Mouse (Mus musculus): ENCODE measurements around the gene Hgd. TPM values are rescaled to one million over a fixed set of nuclear protein-coding genes. Genes with fewer than 3 reads are reported as not detected.

Hgd gene
- total RNA-seq, 2 experiments from 2014 or later, result 0.20 to 0.56 TPM

GRCm38 (mm10) chr16:37675326-37675725, 95.4 kb downstream of the Hgd start:
- DNase-seq, result no peak

- no peak for DNase-seq
Measured at GRCm38 (mm10) chr16:37676024-37676676, 96.2 kb downstream of the Hgd start.

- DNase-seq, result no peak
Measured at GRCm38 (mm10) chr16:37676677-37677072, 96.7 kb downstream of the Hgd start.

- DNase-seq, result no peak
Measured at GRCm38 (mm10) chr16:37677586-37677985, 97.6 kb downstream of the Hgd start.

- DNase-seq, result no peak
Measured at GRCm38 (mm10) chr16:37680216-37680615, 100.3 kb downstream of the Hgd start.

DNA sequence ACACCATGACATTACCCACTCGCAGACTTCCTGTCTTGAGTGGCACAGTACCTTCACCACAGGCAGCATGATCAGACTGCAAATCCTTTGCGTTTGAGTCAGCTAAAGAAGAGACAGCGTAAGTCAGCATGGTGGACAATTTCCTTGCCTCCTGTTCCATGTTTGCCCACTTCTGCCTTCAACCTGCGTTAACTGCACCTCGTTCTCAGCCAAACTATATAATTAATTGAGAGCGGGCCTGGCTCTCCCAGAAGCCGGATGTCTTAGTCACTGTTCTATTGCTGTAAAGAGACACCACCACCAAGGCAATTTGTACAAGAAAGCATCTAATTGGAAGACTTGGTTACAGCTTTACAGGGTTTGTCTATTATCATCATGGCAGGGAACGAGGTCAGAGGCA, 100.9 kb downstream of the Hgd start:
- no peak for DNase-seq

Other genes starting within 250 kb of the Hgd start
- gene Stxbp5l, start 195.2 kb upstream of the Hgd start, total RNA-seq (2021), result under 1 TPM; 0.33 to 0.41 TPM
- gene Gtf2e1, start 40.4 kb upstream of the Hgd start, total RNA-seq (2021), result 1 to 10 TPM; 8.1 to 9.4 TPM
- 10 to 100 TPM in 1 of 2 experiments, 1 to 10 TPM in 1; 7.4 to 10.0 TPM for gene Rabl3, start 40.3 kb upstream of the Hgd start, total RNA-seq (2021)
- gene Ndufb4, start 74.3 kb downstream of the Hgd start, total RNA-seq (2021), result 100 to 1,000 TPM; 150 to 158 TPM
- gene Fstl1, start 196.7 kb downstream of the Hgd start, total RNA-seq (2021), result 100 to 1,000 TPM; 329 to 424 TPM

All from gastrocnemius, postnatal 10 days (tissue).